Mouse (Mus musculus) small intestine, adult 2 months (tissue): ENCODE data around the gene Ppargc1a. TPM values are rescaled to one million over a fixed set of nuclear protein-coding genes. Genes with fewer than 3 reads are reported as not detected.

Experiments
- H3K27ac ChIP-seq: fragments of 200-500 bp; 2 replicates; pipeline ENCODE4 v1.5.1; 2012; ENCODE audit warnings: low read depth, low read length, control low read depth, inconsistent platforms; ENCODE audit not compliant: insufficient read depth
- H3K27me3 ChIP-seq: fragments of 200-500 bp; 2 replicates; pipeline ENCODE4 v1.6.1; 2012; ENCODE audit warnings: mild to moderate bottlenecking, moderate library complexity, low read length, inconsistent platforms; ENCODE audit not compliant: control insufficient read depth, insufficient read depth
- H3K36me3 ChIP-seq: fragments of 200-500 bp; 2 replicates; pipeline ENCODE4 v1.6.1; 2012; ENCODE audit warnings: mild to moderate bottlenecking, low read length, control low read depth, inconsistent platforms; ENCODE audit not compliant: control insufficient read depth, insufficient read depth
- H3K4me1 ChIP-seq: fragments of 200-500 bp; 2 replicates; pipeline ENCODE4 v1.6.1; 2012; ENCODE audit warnings: low read length, inconsistent platforms, mixed read lengths; ENCODE audit not compliant: control insufficient read depth, insufficient read depth, insufficient read length
- H3K4me3 ChIP-seq: fragments of 200-500 bp; 2 replicates; pipeline ENCODE4 v1.5.1; 2012; ENCODE audit warnings: low read depth, mild to moderate bottlenecking, control low read depth, inconsistent platforms, low read length, moderate library complexity
- CTCF ChIP-seq: fragments of 200-500 bp; IDR thresholded peaks from 2 replicates; pipeline ENCODE4 v1.5.1; 2012; ENCODE audit warnings: low read depth, mild to moderate bottlenecking, control low read depth, inconsistent platforms, low read length, moderate library complexity, mixed read lengths; ENCODE audit not compliant: insufficient replicate concordance, insufficient read length; ENCODE audit errors: extremely low read depth
- POLR2A ChIP-seq: fragments of 200-500 bp; IDR thresholded peaks from 2 replicates; pipeline ENCODE4 v1.6.1; 2012; ENCODE audit warnings: low read depth, mild to moderate bottlenecking, control low read depth, inconsistent platforms, low read length, moderate library complexity
- WGBS: fragments of 180-500 bp; shearing (Covaris S2); methylation state at CpG from one replicate; pipeline ENCODE4 v1.1.7; 2018; 5-methylcytosine and 5-hydroxymethylcytosine counted together
- polyA plus RNA-seq: library from polyadenylated mRNA; depleted of rRNA; stranded (reverse); fragments of >200 nt; gene quantifications from 2 replicates; pipeline ENCODE4 v1.2.3, GENCODE M21; 2012

Gene Ppargc1a
- polyA plus RNA-seq, 1 experiment = 9.0 TPM

DNA sequence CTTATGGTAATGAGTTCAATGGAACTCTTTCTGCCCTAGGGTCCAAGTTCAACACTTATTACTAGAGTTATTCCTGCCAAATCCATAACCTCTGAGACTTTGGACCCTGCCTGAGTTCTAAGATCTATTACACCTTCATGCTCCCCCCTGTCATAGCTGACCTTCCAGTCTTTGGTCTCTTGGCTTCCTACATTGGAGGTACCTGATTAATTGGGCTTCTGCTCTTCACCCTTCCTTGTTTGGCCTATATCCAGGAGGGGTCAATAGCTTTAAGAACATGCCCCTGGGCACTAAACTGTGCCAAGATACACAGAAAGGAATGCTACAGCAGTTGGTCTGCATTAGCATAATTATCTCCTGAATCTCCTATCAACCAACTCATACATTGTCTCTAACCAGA, 141.1 kb downstream of the Ppargc1a start:
- Histone ChIP-seq H3K36me3 (no peaks in the 10 kb centered on the region), H3K4me3 (no peak overlapping the region), H3K27ac (peak overlapping the region; percentile 17), H3K27me3 (no peaks in the 10 kb centered on the region), H3K4me1 (no peaks in the 10 kb centered on the region)
- TF ChIP-seq POLR2A (no peak), CTCF (no peak)

DNA sequence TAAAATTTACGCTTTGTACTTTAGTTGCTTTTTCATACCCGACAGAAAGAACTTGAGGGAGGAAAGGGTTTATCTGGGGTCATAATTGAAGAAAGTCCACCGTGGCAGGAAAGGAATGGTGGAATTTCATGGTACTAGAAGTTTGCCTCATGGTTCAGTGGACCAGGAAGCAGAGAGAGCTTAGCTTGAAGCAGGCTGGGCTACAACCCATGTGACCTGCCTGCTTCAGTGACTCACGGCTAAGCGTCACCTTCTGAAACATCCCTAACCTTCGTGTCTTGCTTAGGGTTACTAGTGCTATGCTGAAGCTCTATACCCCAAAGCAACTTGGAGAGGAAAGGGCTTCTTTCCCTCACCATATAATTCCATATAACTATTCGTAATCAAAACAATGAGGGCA, 151.1 kb downstream of the Ppargc1a start:
- 83% methylated on average over 7 of the region's 7 CpGs for WGBS

DNA sequence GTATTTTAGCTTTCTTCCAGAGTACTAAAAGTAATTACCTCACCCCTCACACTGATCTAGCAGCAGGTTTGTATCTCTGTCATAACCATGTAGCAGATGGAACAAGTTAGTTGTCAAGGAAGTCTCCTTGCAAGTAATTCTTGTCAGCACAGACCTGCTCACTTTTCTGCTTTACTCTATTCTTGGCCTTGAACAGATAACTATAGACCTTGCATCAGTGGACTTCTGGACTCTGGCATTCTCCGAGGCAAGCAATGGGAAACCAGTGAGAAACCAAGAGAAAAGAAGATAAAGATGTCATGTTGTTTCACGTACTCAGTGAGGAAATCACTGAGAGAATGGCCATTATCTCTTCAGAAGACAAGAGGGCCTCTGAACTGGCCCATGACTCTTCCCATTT, 152.1 kb downstream of the Ppargc1a start:
- no peak for TF ChIP-seq POLR2A
- TF ChIP-seq CTCF = no peak
- no peak overlapping the region for H3K4me3 ChIP-seq
- 35% methylated on average over 2 of the region's 2 CpGs for WGBS

More for the DNA sequence above, 151.1 kb downstream of the Ppargc1a start:
- H3K4me3 ChIP-seq = no peak overlapping the region
- peaks cover 5% of the 10 kb centered on the region; the same call in 1 of the 2 replicates for H3K4me1 ChIP-seq
- TF ChIP-seq CTCF (no peak), POLR2A (no peak)
- no peak overlapping the region for H3K27ac ChIP-seq
- H3K27me3 ChIP-seq = no peaks in the 10 kb centered on the region
- H3K36me3 ChIP-seq = no peaks in the 10 kb centered on the region

DNA sequence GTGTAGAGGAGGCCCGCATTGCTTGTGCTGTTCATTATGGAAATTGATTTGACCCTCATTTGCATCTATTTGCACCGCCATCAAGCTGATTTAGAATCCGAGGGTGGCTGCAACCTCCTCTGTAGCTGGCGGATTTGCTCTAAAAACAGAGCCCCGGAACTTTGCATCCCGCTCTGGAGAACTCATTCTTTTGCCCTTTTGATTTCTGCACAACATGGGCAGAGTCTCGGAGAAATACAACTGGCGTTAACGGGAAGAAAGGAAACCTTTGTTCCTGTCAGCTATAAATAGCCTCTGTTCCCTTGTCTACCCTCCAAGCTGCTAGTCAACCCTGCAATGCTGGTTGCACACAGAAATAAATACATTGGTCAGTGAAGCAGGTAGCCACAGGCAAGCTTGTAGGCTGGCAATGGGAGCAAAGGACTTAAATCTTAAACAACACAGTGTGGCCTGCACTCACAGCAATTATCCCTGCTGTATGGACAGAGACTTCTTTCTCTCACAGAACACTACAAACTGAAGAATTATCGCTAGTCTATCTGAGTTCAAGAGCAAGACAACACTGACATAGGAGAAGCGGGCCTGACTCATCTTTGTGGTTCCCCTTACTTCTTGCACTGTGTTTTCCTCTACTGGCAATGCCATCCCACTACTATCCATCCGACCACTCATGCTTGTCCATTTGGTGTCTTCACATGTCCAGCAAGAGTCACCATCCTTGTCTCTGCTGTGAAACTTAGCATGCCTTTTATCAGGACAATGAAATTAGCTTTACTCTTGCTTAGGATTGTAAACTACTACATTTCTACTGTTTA, 155.0 kb downstream of the Ppargc1a start:
- 42% methylated on average over 12 of the region's 12 CpGs for WGBS
- peak overlapping the region; percentile 57; the same call in 1 of the 2 replicates for H3K27ac ChIP-seq
- TF ChIP-seq POLR2A (no peak), CTCF (no peak)

More for the DNA sequence above, 152.1 kb downstream of the Ppargc1a start:
- H3K27ac ChIP-seq = no peak overlapping the region
- no peaks in the 10 kb centered on the region for H3K27me3 ChIP-seq
- H3K36me3 ChIP-seq = no peaks in the 10 kb centered on the region
- peaks cover 5% of the 10 kb centered on the region; the same call in 1 of the 2 replicates for H3K4me1 ChIP-seq

DNA sequence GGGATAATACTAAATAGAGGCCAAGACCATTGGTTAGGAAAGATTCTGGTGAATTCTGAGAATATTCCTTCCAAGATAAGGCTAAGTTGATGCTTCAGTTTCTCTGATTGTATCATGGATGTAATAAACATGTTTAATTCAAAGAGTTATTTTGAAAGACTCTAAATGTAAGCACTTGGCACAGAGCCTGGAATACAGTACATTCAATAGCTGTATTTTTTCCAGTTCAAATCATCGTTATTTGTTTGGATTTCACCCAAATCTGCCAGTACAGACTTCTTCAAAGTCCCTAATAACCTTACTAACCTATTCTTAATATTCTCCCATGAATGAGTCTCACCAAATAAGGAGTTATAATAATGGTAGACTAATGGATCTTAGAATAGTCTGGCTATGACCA, 157.5 kb downstream of the Ppargc1a start:
- WGBS = 42% methylated on average over 1 of the region's 1 CpGs
- H3K4me3 ChIP-seq = no peak overlapping the region
- no peak overlapping the region for H3K27ac ChIP-seq
- no peaks in the 10 kb centered on the region for H3K36me3 ChIP-seq
- no peaks in the 10 kb centered on the region for H3K27me3 ChIP-seq
- TF ChIP-seq CTCF (no peak), POLR2A (no peak)
- H3K4me1 ChIP-seq = peaks cover 10% of the 10 kb centered on the region; the same call in 1 of the 2 replicates

More for the DNA sequence above, 155.0 kb downstream of the Ppargc1a start:
- H3K27me3 ChIP-seq = no peaks in the 10 kb centered on the region
- peaks cover 3% of the 10 kb centered on the region; the same call in 1 of the 2 replicates for H3K4me1 ChIP-seq
- H3K4me3 ChIP-seq = no peak overlapping the region
- H3K36me3 ChIP-seq = no peaks in the 10 kb centered on the region

DNA sequence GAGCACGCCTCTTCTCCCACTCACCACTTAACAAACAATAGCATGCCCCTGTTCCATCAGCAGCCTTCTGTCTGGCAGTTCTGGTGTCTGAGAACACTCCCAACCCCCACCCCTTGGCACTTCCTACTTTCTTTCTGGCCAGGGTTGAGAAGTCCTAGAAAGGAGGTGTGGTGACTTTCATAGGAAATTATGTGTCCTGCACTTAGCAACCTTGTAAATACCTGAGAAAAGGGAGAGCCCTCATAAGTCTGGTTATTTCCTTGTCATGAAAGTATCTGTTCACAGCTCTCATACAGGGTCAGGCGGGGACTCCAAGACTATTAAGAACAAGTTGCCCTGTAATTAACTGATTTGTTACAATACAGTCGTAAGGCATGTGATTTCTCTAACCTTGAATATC, 161.1 kb downstream of the Ppargc1a start:
- Histone ChIP-seq H3K36me3 (no peaks in the 10 kb centered on the region), H3K27ac (peak overlapping the region; percentile 97), H3K4me3 (no peak overlapping the region), H3K27me3 (no peaks in the 10 kb centered on the region), H3K4me1 (peaks cover 7% of the 10 kb centered on the region; the same call in 1 of the 2 replicates)
- no peak for TF ChIP-seq POLR2A
- no peak for TF ChIP-seq CTCF
- WGBS = 26% methylated on average over 3 of the region's 3 CpGs
